Mouse (Mus musculus): ENCODE results near the gene Slco3a1. TPM values are rescaled to one million over a fixed set of nuclear protein-coding genes. Genes with fewer than 3 reads are reported as not detected.

Gene Slco3a1
- polyA plus RNA-seq, 1 experiment from 2014 or later, result 1.2 TPM

GRCm38 (mm10) chr7:74337677-74338420 lies 216.7 kb downstream of the Slco3a1 start:
- H3K4me3 ChIP-seq (replicated peaks), result no peak overlapping the region
- ATAC-seq (ENCODE audit: low read depth), result no peak
- WGBS (ENCODE audit: insufficient replicate concordance), result 56% methylated on average over 6 of the region's 6 CpGs

GRCm38 (mm10) chr7:74332323-74332722 lies 222.3 kb downstream of the Slco3a1 start:
- Histone ChIP-seq H3K36me3 (no peaks in the 10 kb centered on the region), H3K27me3 (no peaks in the 10 kb centered on the region), H3K9me3 (replicated peaks) (no peaks in the 10 kb centered on the region), H3K27ac (no peak overlapping the region), H3K4me2 (no peak overlapping the region), H3K4me1 (replicated peaks) (no peaks in the 10 kb centered on the region), H3K4me3 (replicated peaks) (no peak overlapping the region), H3K9ac (no peak overlapping the region)
- no peak for DNase-seq
- ATAC-seq (ENCODE audit: low read depth), result no peak
- WGBS (ENCODE audit: insufficient replicate concordance), result 68% methylated on average over 3 of the region's 3 CpGs

More at GRCm38 (mm10) chr7:74337677-74338420, 216.7 kb downstream of the Slco3a1 start:
- H3K4me2 ChIP-seq, result no peak overlapping the region
- no peaks in the 10 kb centered on the region for H3K27me3 ChIP-seq
- no peak overlapping the region for H3K27ac ChIP-seq
- H3K9ac ChIP-seq, result no peak overlapping the region
- no peaks in the 10 kb centered on the region for H3K36me3 ChIP-seq
- peaks cover 5% of the 10 kb centered on the region for H3K4me1 ChIP-seq (replicated peaks)
- DNase-seq, result no peak
- no peaks in the 10 kb centered on the region for H3K9me3 ChIP-seq (replicated peaks)

GRCm38 (mm10) chr7:74330858-74331726 lies 223.5 kb downstream of the Slco3a1 start:
- no peaks in the 10 kb centered on the region for H3K36me3 ChIP-seq
- no peak overlapping the region for H3K4me3 ChIP-seq (replicated peaks)
- WGBS (ENCODE audit: insufficient replicate concordance), result 72% methylated on average over 7 of the region's 7 CpGs
- H3K9ac ChIP-seq, result no peak overlapping the region
- DNase-seq (no peak), ATAC-seq (ENCODE audit: low read depth) (no peak)
- no peaks in the 10 kb centered on the region for H3K27me3 ChIP-seq
- H3K4me2 ChIP-seq, result no peak overlapping the region
- no peaks in the 10 kb centered on the region for H3K4me1 ChIP-seq (replicated peaks)
- no peaks in the 10 kb centered on the region for H3K9me3 ChIP-seq (replicated peaks)
- no peak overlapping the region for H3K27ac ChIP-seq

GRCm38 (mm10) chr7:74330117-74330857 lies 224.3 kb downstream of the Slco3a1 start:
- Histone ChIP-seq H3K4me1 (replicated peaks) (no peaks in the 10 kb centered on the region), H3K27me3 (no peaks in the 10 kb centered on the region), H3K27ac (no peak overlapping the region), H3K4me2 (no peak overlapping the region), H3K9ac (no peak overlapping the region), H3K9me3 (replicated peaks) (no peaks in the 10 kb centered on the region), H3K4me3 (replicated peaks) (no peak overlapping the region), H3K36me3 (no peaks in the 10 kb centered on the region)
- WGBS (ENCODE audit: insufficient replicate concordance), result 74% methylated on average over 7 of the region's 7 CpGs
- DNase-seq, result no peak
- ATAC-seq (ENCODE audit: low read depth), result no peak

- 19% methylated on average over 1 of the region's 1 CpGs for WGBS (ENCODE audit: insufficient replicate concordance)
- ATAC-seq (ENCODE audit: low read depth), result no peak
- no peak overlapping the region for H3K4me2 ChIP-seq
- no peak for DNase-seq
- H3K4me3 ChIP-seq (replicated peaks), result no peak overlapping the region
- H3K27me3 ChIP-seq, result no peaks in the 10 kb centered on the region
- H3K9ac ChIP-seq, result no peak overlapping the region
- no peaks in the 10 kb centered on the region for H3K4me1 ChIP-seq (replicated peaks)
- no peaks in the 10 kb centered on the region for H3K36me3 ChIP-seq
- no peaks in the 10 kb centered on the region for H3K9me3 ChIP-seq (replicated peaks)
- no peak overlapping the region for H3K27ac ChIP-seq
Observed at GRCm38 (mm10) chr7:74329004-74329403, 225.6 kb downstream of the Slco3a1 start.

DNA sequence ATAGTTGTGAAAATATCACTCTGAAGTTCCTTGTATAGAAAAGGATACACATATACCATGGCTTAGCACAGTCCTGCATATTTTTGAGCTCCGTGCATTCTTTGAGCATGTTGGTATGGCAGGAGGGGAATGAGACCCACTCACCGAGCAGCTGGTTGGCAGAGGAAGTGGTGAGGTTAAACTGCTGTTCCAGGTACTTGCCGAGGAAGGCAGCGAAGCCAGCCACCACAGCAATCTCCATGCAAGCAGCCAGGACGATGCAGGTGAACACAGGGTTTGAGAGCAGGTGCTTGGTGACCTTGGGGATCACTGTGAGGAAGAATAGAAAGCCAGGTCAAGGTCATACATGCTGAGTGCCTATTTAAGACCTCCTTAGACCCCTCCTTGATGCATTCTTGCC lies 226.9 kb downstream of the Slco3a1 start:
- WGBS (ENCODE audit: insufficient replicate concordance), result 58% methylated on average over 5 of the region's 5 CpGs
- Histone ChIP-seq H3K4me1 (replicated peaks) (no peaks in the 10 kb centered on the region), H3K9me3 (replicated peaks) (no peaks in the 10 kb centered on the region), H3K9ac (no peak overlapping the region), H3K27ac (no peak overlapping the region), H3K4me2 (no peak overlapping the region), H3K36me3 (no peaks in the 10 kb centered on the region), H3K4me3 (replicated peaks) (no peak overlapping the region), H3K27me3 (no peaks in the 10 kb centered on the region)
- DNase-seq (no peak), ATAC-seq (ENCODE audit: low read depth) (no peak)

DNA sequence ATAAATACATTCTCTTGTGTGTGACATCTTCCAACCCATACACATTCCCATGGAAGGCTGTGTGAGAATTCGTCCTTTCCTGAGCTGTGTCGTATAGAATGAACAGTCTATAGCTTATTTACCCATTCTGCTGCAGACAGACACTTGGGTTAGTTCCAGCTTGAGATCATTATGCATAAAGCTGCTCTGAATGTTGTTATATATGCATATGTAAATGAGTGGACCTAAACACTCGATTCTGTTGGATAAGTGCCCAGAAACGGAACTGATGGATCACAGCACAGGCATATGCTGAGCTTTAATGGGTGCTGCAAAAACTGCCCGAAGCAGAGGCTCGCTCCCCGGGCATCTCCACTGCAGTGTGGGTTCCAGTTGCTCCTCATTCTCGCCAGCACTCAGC lies 229.5 kb downstream of the Slco3a1 start:
- WGBS (ENCODE audit: insufficient replicate concordance), result 61% methylated on average over 8 of the region's 8 CpGs
- no peaks in the 10 kb centered on the region for H3K9me3 ChIP-seq (replicated peaks)
- no peak overlapping the region for H3K27ac ChIP-seq
- H3K9ac ChIP-seq, result no peak overlapping the region
- H3K4me1 ChIP-seq (replicated peaks), result no peaks in the 10 kb centered on the region
- no peaks in the 10 kb centered on the region for H3K27me3 ChIP-seq
- ATAC-seq (ENCODE audit: low read depth) (no peak), DNase-seq (no peak)
- no peaks in the 10 kb centered on the region for H3K36me3 ChIP-seq
- H3K4me3 ChIP-seq (replicated peaks), result no peak overlapping the region
- no peak overlapping the region for H3K4me2 ChIP-seq

DNA sequence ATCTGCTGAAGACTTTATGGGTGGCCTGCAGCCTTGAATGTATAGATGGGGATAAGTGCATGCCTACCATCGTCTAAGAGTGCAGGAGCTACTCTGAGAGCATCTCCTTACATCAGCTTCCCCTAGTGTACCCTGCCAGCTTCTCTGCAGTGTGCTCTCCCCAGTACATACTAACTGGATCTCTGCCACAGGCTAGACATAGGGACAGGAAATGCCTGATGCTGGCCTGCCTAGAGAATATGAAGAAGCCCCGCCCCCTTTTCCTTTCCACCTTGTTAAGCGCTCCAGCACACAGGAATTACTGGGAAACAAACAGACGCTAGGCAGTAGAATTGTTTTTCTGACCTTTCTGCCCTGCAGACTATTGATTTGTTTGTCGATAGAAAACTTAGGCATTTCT lies 230.9 kb downstream of the Slco3a1 start:
- H3K4me3 ChIP-seq (replicated peaks), result no peak overlapping the region
- no peaks in the 10 kb centered on the region for H3K27me3 ChIP-seq
- 57% methylated on average over 5 of the region's 5 CpGs for WGBS (ENCODE audit: insufficient replicate concordance)
- no peak overlapping the region for H3K9ac ChIP-seq
- no peaks in the 10 kb centered on the region for H3K36me3 ChIP-seq
- no peak overlapping the region for H3K4me2 ChIP-seq
- no peak overlapping the region for H3K27ac ChIP-seq
- no peak for DNase-seq
- no peak for ATAC-seq (ENCODE audit: low read depth)
- no peaks in the 10 kb centered on the region for H3K9me3 ChIP-seq (replicated peaks)
- H3K4me1 ChIP-seq (replicated peaks), result no peaks in the 10 kb centered on the region

DNA sequence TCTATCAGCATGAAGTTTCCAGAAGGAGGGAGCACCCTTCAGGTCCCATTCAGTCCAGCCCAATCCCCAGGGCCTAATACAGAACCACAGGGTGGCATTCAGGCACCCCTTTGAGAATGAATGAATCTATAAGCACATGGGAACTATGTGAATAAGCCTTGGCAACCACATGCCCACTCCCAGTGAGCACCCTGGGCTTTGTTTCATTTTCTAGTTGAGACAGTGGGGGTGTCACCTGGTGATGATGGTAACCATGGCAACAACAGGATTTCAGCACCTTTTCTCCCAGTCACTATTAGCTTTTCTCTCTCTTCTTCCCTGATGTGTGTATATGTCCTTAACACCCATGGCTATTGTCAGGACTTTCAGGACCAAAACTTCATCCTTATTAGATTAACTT lies 231.4 kb downstream of the Slco3a1 start:
- H3K4me2 ChIP-seq, result no peak overlapping the region
- ATAC-seq (ENCODE audit: low read depth), result no peak
- no peak overlapping the region for H3K9ac ChIP-seq
- no peak overlapping the region for H3K27ac ChIP-seq
- no peaks in the 10 kb centered on the region for H3K27me3 ChIP-seq
- no peaks in the 10 kb centered on the region for H3K9me3 ChIP-seq (replicated peaks)
- no peak overlapping the region for H3K4me3 ChIP-seq (replicated peaks)
- no peaks in the 10 kb centered on the region for H3K36me3 ChIP-seq
- no peaks in the 10 kb centered on the region for H3K4me1 ChIP-seq (replicated peaks)
- DNase-seq, result no peak

DNA sequence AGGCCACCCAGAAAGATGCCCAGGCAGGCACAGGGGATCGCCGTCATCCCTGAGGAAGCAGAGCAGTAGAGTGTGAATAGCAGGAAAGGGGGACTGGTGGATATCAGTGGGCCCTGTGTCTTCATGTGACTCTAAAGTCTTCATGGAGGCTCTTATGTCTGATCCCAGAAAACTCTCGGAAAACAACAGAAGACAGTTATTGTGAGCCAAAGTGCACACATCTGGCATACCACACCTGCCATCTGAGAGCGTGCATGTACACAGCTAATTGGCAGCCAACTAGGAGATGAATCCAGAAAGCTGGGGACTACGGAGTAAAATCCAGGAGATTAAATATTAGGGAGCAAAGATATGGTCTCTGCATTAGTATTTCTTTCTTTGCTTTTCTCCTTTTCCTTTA lies 233.9 kb downstream of the Slco3a1 start:
- H3K9me3 ChIP-seq (replicated peaks), result no peaks in the 10 kb centered on the region
- no peak overlapping the region for H3K4me3 ChIP-seq (replicated peaks)
- H3K4me2 ChIP-seq, result no peak overlapping the region
- no peak overlapping the region for H3K27ac ChIP-seq
- no peaks in the 10 kb centered on the region for H3K4me1 ChIP-seq (replicated peaks)
- ATAC-seq (ENCODE audit: low read depth) (no peak), DNase-seq (no peak)
- no peak overlapping the region for H3K9ac ChIP-seq
- H3K36me3 ChIP-seq, result no peaks in the 10 kb centered on the region
- no peaks in the 10 kb centered on the region for H3K27me3 ChIP-seq
- 65% methylated on average over 5 of the region's 5 CpGs for WGBS (ENCODE audit: insufficient replicate concordance)

DNA sequence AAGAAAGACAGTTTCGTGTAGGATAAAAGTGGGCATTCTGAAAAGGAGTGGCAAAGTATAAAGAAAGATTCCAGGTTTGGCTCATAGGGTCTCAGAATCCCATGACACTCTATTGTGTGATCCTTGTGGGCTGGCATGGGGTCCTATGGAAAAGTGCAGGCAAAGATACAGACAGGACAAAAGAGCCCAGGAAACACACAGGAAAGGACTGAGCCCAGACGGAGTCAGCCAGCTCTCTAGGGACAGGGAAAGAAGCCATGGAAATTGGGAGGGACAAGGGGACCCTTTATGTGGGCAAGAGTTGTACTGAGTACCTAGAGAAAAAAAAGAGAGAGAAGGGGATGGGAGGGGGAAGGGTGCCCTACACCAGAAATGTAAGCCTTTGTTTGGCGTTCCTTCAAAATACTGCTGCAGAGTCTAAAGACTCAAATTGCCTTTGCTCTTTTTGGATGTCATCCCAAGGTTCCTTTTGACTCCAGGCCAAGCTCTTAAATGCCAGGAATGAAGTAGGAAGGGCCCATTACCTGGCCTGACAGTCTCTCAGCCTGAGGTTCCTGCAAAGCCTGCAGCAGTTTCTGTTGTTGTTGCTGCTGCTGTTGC lies 238.6 kb downstream of the Slco3a1 start:
- no peaks in the 10 kb centered on the region for H3K9me3 ChIP-seq (replicated peaks)
- no peaks in the 10 kb centered on the region for H3K4me1 ChIP-seq (replicated peaks)
- H3K9ac ChIP-seq, result no peak overlapping the region
- H3K4me2 ChIP-seq, result no peak overlapping the region
- no peak overlapping the region for H3K27ac ChIP-seq
- WGBS (ENCODE audit: insufficient replicate concordance), result 65% methylated on average over 3 of the region's 3 CpGs
- no peaks in the 10 kb centered on the region for H3K27me3 ChIP-seq
- no peak for DNase-seq
- no peaks in the 10 kb centered on the region for H3K36me3 ChIP-seq
- ATAC-seq (ENCODE audit: low read depth), result no peak
- no peak overlapping the region for H3K4me3 ChIP-seq (replicated peaks)

Data from liver, embryonic 13.5 days (tissue).